Mouse (Mus musculus) megakaryocyte, embryonic 14.5 days (primary cell): ENCODE measurements around the gene Wdpcp.

Source experiments
- FLI1 ChIP-seq: IDR thresholded peaks from 2 replicates; pipeline ENCODE4 v1.6.1; 2012; ENCODE audit warnings: low read length, inconsistent platforms, mixed read lengths
- GATA1 ChIP-seq: IDR thresholded peaks from 3 replicates; pipeline ENCODE4 v1.6.1; 2012; ENCODE audit warnings: mixed read lengths, low read length, inconsistent platforms, borderline replicate concordance

- TF ChIP-seq GATA1: no peak
- TF ChIP-seq FLI1: no peak
These were observed 350.5 kb downstream of the Wdpcp start for GRCm38 (mm10) chr11:21922531-21922930.
